Mouse (Mus musculus) ES-Bruce4 (cell line): ENCODE data around the gene Stk38l. TPM values are rescaled to one million over a fixed set of nuclear protein-coding genes. Genes with fewer than 3 reads are reported as not detected.
A peak's percentile ranks its signal among the peaks of the same experiment; 100 is the strongest.

Experiments used
- H3K27ac ChIP-seq: 2 replicates; pipeline ENCODE4 v1.5.1; 2012; ENCODE audit warnings: low read length, inconsistent platforms; ENCODE audit not compliant: insufficient read depth
- H3K27me3 ChIP-seq: 2 replicates; pipeline ENCODE4 v1.6.1; 2012; ENCODE audit warnings: mild to moderate bottlenecking, low read length, inconsistent platforms; ENCODE audit not compliant: control insufficient read depth, poor library complexity, insufficient read depth, severe bottlenecking
- H3K36me3 ChIP-seq: 2 replicates; pipeline ENCODE4 v1.6.1; 2012; ENCODE audit warnings: inconsistent platforms, mild to moderate bottlenecking, low read length, moderate library complexity; ENCODE audit not compliant: control insufficient read depth, poor library complexity, insufficient read depth, severe bottlenecking
- H3K4me1 ChIP-seq: one replicate; pipeline ENCODE4 v1.8.1; 2011; ENCODE audit warnings: low read length; ENCODE audit not compliant: control insufficient read depth, insufficient read depth
- H3K4me3 ChIP-seq: 2 replicates; pipeline ENCODE4 v1.5.1; 2011; ENCODE audit warnings: low read depth, mild to moderate bottlenecking, low read length
- H3K9ac ChIP-seq: 2 replicates; pipeline ENCODE4 v1.6.1; 2012; ENCODE audit warnings: low read depth, mild to moderate bottlenecking, inconsistent platforms; ENCODE audit not compliant: poor library complexity, severe bottlenecking
- H3K9me3 ChIP-seq: replicated peaks from 2 replicates; pipeline ENCODE4 v1.6.1; 2012; ENCODE audit warnings: mild to moderate bottlenecking, low read length, inconsistent platforms; ENCODE audit not compliant: control insufficient read depth, poor library complexity, insufficient read depth, severe bottlenecking
- CTCF ChIP-seq: IDR thresholded peaks from one replicate; pipeline ENCODE4 v1.8.1; 2011; ENCODE audit warnings: low read depth, low read length
- EP300 ChIP-seq: IDR thresholded peaks from 2 replicates; pipeline ENCODE4 v1.6.1; 2011; ENCODE audit warnings: low read depth, low read length; ENCODE audit not compliant: insufficient read depth
- POLR2A ChIP-seq: IDR thresholded peaks from one replicate; pipeline ENCODE4 v1.8.1; 2011; ENCODE audit warnings: low read length; ENCODE audit not compliant: insufficient read depth
- polyA plus RNA-seq: library from polyadenylated mRNA; stranded (reverse); fragments of >200 nt; gene quantifications from 2 replicates; pipeline ENCODE4 v1.2.4, GENCODE M21; 2011; ENCODE audit warnings: low read depth; ENCODE audit not compliant: missing spikeins, insufficient read depth, insufficient read length

The Stk38l gene
- polyA plus RNA-seq, 1 experiment: 20.3 TPM

DNA sequence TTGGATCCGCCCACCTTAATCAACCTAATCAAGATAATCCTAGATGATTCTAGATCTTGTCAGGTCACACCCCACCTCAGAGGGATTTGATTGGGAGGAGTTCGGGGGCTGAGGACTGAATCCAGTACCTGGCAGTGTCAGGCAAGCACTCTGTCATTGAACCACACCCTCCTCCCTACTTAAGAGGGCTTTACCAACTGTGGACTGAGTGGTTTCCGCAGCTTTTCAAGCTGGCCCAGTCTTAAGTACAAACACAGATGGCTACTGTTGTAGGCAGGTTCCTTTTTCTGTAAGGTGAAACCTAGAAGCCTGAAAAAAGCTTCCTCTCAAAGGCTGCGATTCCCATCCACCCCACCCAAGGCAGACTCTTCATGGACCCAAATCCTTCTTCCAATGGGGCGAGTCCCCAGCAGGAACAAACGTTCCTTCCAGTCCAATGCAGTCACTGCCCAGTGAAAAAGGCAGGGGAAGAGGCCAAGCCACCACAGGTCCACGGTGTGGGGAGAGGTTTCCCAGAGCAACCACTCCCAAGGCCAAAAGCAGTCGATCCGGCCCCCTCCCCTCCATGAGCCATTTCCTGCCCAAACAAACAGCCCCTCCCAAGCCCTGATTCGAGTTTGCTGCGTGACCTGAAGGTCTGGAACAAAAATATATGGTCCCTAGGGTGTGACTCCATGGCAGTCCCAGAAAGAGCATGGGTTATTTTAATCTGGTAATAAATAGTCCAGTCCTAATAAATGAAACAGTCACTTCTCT, 22.5 kb upstream of the Stk38l start:
- Histone ChIP-seq H3K27me3 (no peaks in the 10 kb centered on the region), H3K9ac (no peak overlapping the region), H3K27ac (no peak overlapping the region), H3K36me3 (no peaks in the 10 kb centered on the region), H3K4me3 (no peak overlapping the region), H3K4me1 (no peaks in the 10 kb centered on the region), H3K9me3 (peaks cover 20% of the 10 kb centered on the region)
- TF ChIP-seq POLR2A (no peak), CTCF (no peak), EP300 (no peak)

DNA sequence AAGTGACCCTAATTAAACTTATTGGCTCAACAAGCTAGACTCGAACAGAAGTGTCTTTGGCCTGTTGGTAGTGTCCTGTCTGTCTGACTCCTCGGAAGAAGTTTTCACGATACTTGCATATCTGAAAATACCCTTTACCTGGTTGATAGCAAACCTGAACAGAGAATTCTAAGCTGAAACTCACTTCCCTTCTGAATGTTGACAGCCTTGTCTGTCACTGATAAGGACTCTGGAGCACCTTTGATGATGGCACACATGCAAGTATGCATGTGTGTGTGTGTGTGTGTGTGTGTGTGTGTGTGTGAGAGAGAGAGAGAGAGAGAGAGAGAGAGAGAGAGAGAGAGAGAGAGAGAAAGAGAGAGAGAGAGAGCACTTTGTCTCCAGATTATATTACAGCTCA, 21.4 kb upstream of the Stk38l start:
- no peak overlapping the region for H3K27ac ChIP-seq
- no peak overlapping the region for H3K9ac ChIP-seq
- H3K9me3 ChIP-seq: peaks cover 20% of the 10 kb centered on the region
- no peaks in the 10 kb centered on the region for H3K27me3 ChIP-seq
- no peak overlapping the region for H3K4me3 ChIP-seq
- no peak for TF ChIP-seq EP300
- no peak for TF ChIP-seq CTCF
- TF ChIP-seq POLR2A: no peak
- H3K4me1 ChIP-seq: no peaks in the 10 kb centered on the region
- H3K36me3 ChIP-seq: no peaks in the 10 kb centered on the region

DNA sequence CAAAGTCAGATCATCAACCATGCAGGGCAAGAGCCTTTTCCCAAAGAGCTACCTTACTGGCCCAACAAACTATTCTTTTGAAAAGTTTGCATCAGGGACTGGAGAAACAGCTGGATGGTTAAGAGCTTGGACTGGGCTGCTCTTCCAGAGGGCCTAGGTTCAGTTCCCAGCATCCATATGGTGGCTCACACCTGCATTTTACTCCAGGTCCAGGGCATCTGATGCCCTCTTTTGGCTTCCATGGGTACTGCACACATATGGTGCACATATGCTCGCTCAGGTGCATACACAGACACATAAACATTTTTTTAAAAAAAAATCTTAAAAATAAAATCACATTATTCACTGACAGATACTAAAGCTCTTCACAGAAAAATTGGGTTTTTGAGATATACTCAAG, 19.2 kb upstream of the Stk38l start:
- TF ChIP-seq CTCF: no peak
- H3K9me3 ChIP-seq: peaks cover 20% of the 10 kb centered on the region

DNA sequence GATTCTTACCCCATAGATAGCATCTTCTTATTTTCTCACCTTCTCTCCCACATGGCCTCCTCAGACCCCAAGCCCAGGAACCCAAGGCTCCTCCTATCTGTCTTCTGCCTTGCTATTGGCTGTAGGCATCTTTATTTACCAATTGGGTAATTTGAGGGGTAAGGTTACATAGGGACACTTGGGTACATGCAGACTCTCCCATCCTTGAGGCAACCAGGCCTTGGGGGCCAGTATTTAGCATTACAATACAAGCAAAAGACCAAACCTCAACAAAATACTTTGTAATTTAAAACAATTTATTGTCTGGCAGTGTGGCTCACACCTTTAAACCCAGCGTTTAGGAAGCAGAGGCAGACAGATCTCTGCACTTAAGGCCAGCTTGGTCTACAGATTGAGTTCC, 5.2 kb upstream of the Stk38l start:
- Histone ChIP-seq H3K36me3 (no peaks in the 10 kb centered on the region), H3K4me3 (no peak overlapping the region), H3K9ac (no peak overlapping the region), H3K4me1 (no peaks in the 10 kb centered on the region), H3K27me3 (no peaks in the 10 kb centered on the region), H3K9me3 (no peaks in the 10 kb centered on the region), H3K27ac (no peak overlapping the region)
- no peak for TF ChIP-seq POLR2A
- no peak for TF ChIP-seq EP300
- no peak for TF ChIP-seq CTCF

More for the DNA sequence above, 19.2 kb upstream of the Stk38l start:
- Histone ChIP-seq H3K27ac (no peak overlapping the region), H3K27me3 (no peaks in the 10 kb centered on the region), H3K9ac (no peak overlapping the region), H3K4me3 (no peak overlapping the region), H3K4me1 (no peaks in the 10 kb centered on the region), H3K36me3 (no peaks in the 10 kb centered on the region)

DNA sequence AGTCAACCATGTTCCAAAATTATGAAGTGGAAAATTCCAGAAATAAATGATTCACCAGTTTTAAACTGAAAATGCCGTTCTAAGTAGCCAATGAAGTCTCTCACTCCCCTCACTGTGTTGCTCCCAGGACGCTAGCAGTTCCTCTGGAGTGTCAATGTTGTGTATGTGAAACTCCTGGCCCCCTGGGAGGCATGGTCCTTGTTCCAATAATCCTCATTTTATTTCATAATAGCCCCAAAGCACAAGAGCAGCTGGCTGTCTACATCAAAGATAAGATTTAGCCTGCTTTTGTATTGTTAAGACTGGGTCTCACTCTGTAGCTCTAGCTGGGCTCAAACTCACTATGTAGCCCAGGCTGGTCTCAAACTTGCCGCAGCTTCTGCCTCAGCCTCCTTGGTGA, 990 bp upstream of the Stk38l start:
- H3K9ac ChIP-seq: no peak overlapping the region
- no peaks in the 10 kb centered on the region for H3K9me3 ChIP-seq
- no peak overlapping the region for H3K4me3 ChIP-seq
- TF ChIP-seq CTCF (no peak), POLR2A (no peak), EP300 (no peak)
- H3K4me1 ChIP-seq: no peaks in the 10 kb centered on the region
- H3K27me3 ChIP-seq: no peaks in the 10 kb centered on the region
- H3K27ac ChIP-seq: no peak overlapping the region
- peaks cover 2% of the 10 kb centered on the region; the same call in 1 of the 2 replicates for H3K36me3 ChIP-seq

DNA sequence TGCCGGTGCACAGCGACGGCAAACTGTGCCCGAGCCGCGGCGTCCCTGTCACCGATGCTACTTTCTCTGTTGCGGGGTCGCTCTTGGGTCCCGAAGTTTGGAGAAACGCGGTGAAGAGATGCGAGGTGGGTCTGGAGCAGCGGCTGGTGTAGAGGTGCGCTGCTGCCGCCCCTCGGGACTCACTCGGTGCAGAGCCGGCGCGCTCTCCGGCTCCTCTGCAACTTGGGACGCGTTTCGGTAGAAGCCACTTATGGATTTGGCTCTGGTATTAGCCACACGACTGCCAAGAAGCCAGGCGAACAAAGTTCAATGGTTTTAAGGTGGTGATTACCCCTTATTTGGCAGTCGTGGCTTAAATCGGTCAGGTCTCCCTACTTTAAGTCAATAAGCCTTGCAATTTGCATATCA, 593 bp downstream of the Stk38l start:
- H3K9me3 ChIP-seq: no peaks in the 10 kb centered on the region
- H3K9ac ChIP-seq: peak overlapping the region; percentile 90
- H3K4me1 ChIP-seq: no peaks in the 10 kb centered on the region
- H3K4me3 ChIP-seq: peak overlapping the region; percentile 94
- H3K27me3 ChIP-seq: no peaks in the 10 kb centered on the region
- TF ChIP-seq EP300 (no peak), CTCF (no peak), POLR2A (no peak)
- H3K36me3 ChIP-seq: peaks cover 2% of the 10 kb centered on the region; the same call in 1 of the 2 replicates
- H3K27ac ChIP-seq: peak overlapping the region; percentile 61
